ENCODE assay signal across 21 mouse cellular contexts in the genomic region with DNA sequence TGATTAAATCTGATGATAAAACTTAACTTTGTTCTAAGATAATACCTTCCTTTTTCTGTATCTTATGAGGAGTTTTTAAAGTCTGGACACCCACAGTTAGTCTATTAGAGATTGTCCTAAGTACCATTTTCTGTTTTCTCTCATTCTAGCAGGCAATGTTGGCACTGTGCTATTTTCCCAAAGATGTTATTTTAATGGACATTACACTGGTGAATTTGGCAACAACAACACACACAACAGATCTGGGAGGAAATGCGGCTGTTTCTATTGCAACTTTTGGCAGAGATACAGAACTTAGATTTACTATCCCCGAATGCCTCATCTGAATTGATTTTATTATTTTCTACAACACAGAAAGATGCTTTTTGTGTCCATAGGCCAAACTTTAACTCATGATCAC.
DNase-seq lines count a peak whose midpoint lies in the region; ATAC-seq and TF ChIP-seq lines count a peak whose summit lies in the region.
"Had no signal": no experiment of that assay in that cellular context is flagged by ENCODE, and none has a peak within 500 bp of the region (broad histone marks: within the 10 kb centered on the region; RNA-seq: fewer than 3 reads in every experiment).

No protein-coding gene starts in this region.

- H3K27me3 ChIP-seq in kidney, postnatal 0 days (ENCODE audit: insufficient read depth, low read length): no peaks in the 10 kb centered on the region
- no peaks in the 10 kb centered on the region for H3K27me3 ChIP-seq in lung, embryonic 16.5 days (ENCODE audit: control insufficient read depth, insufficient read depth, low read depth, low read length)
- H3K27me3 ChIP-seq: CH12.LX; embryonic facial prominence, embryonic 15.5 days; forebrain, embryonic 12.5 days; heart, embryonic 15.5 days; Patski had no signal

- no peak for TF ChIP-seq CTCF in kidney, postnatal 0 days (IDR thresholded peaks at IDR 0.05; ENCODE audit: low read depth)
- no peak for TF ChIP-seq CTCF in brain, embryonic 14.5 days (IDR thresholded peaks at IDR 0.05; ENCODE audit: borderline replicate concordance, extremely low read depth, insufficient read depth, insufficient read length)

- no peak for TF ChIP-seq POLR2A in brain, embryonic 14.5 days (IDR thresholded peaks at IDR 0.05; ENCODE audit: borderline replicate concordance, extremely low read depth, insufficient read depth, insufficient read length, poor library complexity, severe bottlenecking)

- 62% methylated on average over 2 of the region's 2 CpGs for WGBS in kidney, postnatal 0 days
- 54% methylated on average over 2 of the region's 2 CpGs for WGBS in lung, embryonic 16.5 days

- H3K9me3 ChIP-seq in kidney, postnatal 0 days (replicated peaks; ENCODE audit: low read length): no peaks in the 10 kb centered on the region
- no peaks in the 10 kb centered on the region for H3K9me3 ChIP-seq in lung, embryonic 16.5 days (ENCODE audit: control insufficient read depth, low read length)
- H3K9me3 ChIP-seq: embryonic facial prominence, embryonic 15.5 days; forebrain, embryonic 12.5 days; heart, embryonic 15.5 days had no signal

- no peak overlapping the region for H3K4me3 ChIP-seq in kidney, postnatal 0 days (replicated peaks; ENCODE audit: low read depth, low read length)
- H3K4me3 ChIP-seq in lung, embryonic 16.5 days (ENCODE audit: low read length): no peak overlapping the region
- H3K4me3 ChIP-seq: embryonic facial prominence, embryonic 15.5 days; forebrain, embryonic 12.5 days; heart, adult 2 months; heart, embryonic 15.5 days had no signal

- no peaks in the 10 kb centered on the region for H3K4me1 ChIP-seq in kidney, postnatal 0 days (replicated peaks; ENCODE audit: insufficient read depth, low read length)
- no peaks in the 10 kb centered on the region for H3K4me1 ChIP-seq in lung, embryonic 16.5 days (replicated peaks; ENCODE audit: control insufficient read depth, insufficient read depth, low read length)
- H3K4me1 ChIP-seq: embryonic facial prominence, embryonic 15.5 days; forebrain, embryonic 12.5 days; heart, embryonic 15.5 days had no signal

- H3K4me2 ChIP-seq in kidney, postnatal 0 days (ENCODE audit: low read length): no peak overlapping the region
- no peak overlapping the region for H3K4me2 ChIP-seq in lung, embryonic 16.5 days (ENCODE audit: low read depth, low read length)
- H3K4me2 ChIP-seq: embryonic facial prominence, embryonic 15.5 days; forebrain, embryonic 12.5 days; heart, embryonic 11.5 days; heart, embryonic 15.5 days; hindbrain, embryonic 14.5 days had no signal

- ATAC-seq in kidney, postnatal 0 days (replicated peaks; ENCODE audit: low FRiP score, low read depth): no peak
- peak; percentile 76; the same call in 1 of the 2 replicates for ATAC-seq in lung, embryonic 16.5 days (ENCODE audit: low read depth)
- ATAC-seq: activated CD4-positive, CD25-positive, alpha-beta regulatory T cell, adult 4 months; forebrain, embryonic 16.5 days; Patski had no signal

- no peak overlapping the region for H3K27ac ChIP-seq in kidney, postnatal 0 days
- H3K27ac ChIP-seq in lung, embryonic 16.5 days (ENCODE audit: low read length): no peak overlapping the region
- H3K27ac ChIP-seq: embryonic facial prominence, embryonic 15.5 days; forebrain, embryonic 12.5 days; heart, adult 2 months; heart, embryonic 15.5 days; hindbrain, embryonic 14.5 days had no signal

- H3K36me3 ChIP-seq in kidney, postnatal 0 days (ENCODE audit: insufficient read depth, low read length): no peaks in the 10 kb centered on the region
- no peaks in the 10 kb centered on the region for H3K36me3 ChIP-seq in lung, embryonic 16.5 days (ENCODE audit: control insufficient read depth, insufficient read depth, low read length)
- H3K36me3 ChIP-seq: embryonic facial prominence, embryonic 15.5 days; forebrain, embryonic 12.5 days; heart, embryonic 15.5 days had no signal

- peak; percentile 10 for DNase-seq in kidney, postnatal 0 days (ENCODE audit: low spot score)
- DNase-seq in kidney, adult 8-10 months: no peak
- DNase-seq in lung, postnatal 25 days (ENCODE audit: low spot score): no peak
- peak; percentile 21 for DNase-seq in brain, embryonic 14.5 days (ENCODE audit: low read depth)
- DNase-seq in lung, postnatal 36 days: peak; percentile 0
- DNase-seq: adrenal gland, postnatal 14 days; cerebellum, adult 18-20 months; embryo, embryonic 11 days; gastrocnemius, postnatal 14 days; heart, adult 2 months; heart, postnatal 14 days had no signal

- H3K9ac ChIP-seq in kidney, postnatal 0 days (ENCODE audit: low read depth, low read length): no peak overlapping the region
- no peak overlapping the region for H3K9ac ChIP-seq in lung, embryonic 16.5 days (ENCODE audit: low read length)
- H3K9ac ChIP-seq: embryonic facial prominence, embryonic 15.5 days; forebrain, embryonic 12.5 days; heart, embryonic 15.5 days; hindbrain, embryonic 14.5 days had no signal

Comparison
In these comparisons a context has a peak if more than half of its experiments do, and no peak if none do; other contexts are left out.
1. DNase-seq: peak in kidney, postnatal 0 days (single experiment), brain, embryonic 14.5 days (single experiment) and lung, postnatal 36 days (single experiment); none in kidney, adult 8-10 months (0 of 2) and lung, postnatal 25 days (single experiment).